Mouse (Mus musculus): ENCODE results near the gene Tlr7.

Gene Tlr7

DNA sequence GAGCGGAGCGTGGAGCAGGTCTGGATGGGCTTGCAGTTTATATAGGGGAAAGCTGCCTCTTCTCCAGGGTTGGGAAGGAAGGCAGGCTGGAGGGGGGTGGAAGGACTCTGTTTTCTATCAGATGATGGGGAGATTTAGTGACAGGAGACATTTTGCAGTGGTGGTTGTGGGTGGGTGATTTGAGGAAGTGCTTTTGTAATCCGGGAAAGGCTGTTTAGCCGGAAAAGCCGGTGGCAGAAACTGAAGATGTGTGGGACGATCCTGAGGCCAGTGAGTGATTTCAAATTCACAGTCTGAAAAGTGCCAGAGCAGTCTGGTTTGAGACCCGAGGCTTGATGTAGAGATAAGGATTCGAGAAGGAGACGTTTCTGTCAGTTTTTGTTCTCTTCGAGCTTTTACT lies 53.8 kb downstream of the Tlr7 start:
- no peak for DNase-seq

DNA sequence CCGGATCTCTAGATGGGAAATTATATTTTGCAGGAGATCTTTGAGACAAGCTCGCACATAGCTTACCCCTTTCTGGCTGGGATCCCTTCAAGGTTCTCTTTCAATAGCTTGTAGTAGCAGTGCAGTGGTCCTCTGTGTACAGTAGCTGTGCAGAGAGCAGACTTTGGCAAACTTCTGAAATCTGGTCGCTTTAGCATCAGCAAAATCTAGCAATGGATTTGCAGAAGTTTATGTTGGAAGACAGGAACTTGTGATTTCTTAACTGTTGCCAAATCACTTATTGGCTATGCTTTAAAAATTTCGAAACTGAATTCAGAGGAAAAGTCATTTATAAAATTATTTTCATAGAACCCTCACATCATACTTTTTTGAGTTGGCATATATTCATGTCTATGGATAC lies 66.3 kb downstream of the Tlr7 start, which contains the start of gene Tlr8:
TSS of gene Tlr8 (minus strand) at position 244 of the 400 bp plus-strand sequence.
- no peak for DNase-seq

DNA sequence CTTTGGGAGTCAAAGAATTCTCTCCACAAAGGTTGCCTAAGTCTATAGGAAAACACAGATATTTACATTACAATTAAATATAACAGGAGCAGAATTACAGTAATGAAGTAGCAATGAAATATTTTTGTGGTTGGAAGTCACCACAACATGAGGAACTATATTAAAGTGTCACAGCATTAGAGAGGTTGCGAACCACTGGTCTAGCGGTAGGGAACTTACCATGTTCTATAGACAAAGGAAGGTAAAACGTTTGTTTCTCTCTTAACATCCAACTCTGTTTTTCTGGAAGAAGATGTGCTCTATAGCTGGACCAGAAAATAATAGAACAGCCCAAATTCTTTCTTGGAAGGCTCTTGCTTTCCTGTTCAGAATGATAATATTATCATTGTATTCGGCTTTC lies 66.8 kb downstream of the Tlr7 start:
- DNase-seq, result no peak
